Mouse (Mus musculus) stomach, postnatal 0 days (tissue): Measurements from ENCODE around the gene Abhd5. TPM values are rescaled to one million over a fixed set of nuclear protein-coding genes. Genes with fewer than 3 reads are reported as not detected.
A peak's percentile ranks its signal among the peaks of the same experiment; 100 is the strongest.

ENCODE experiments used
- ATAC-seq: fragments of 200-750 bp; cut with Nextera tagmentation; 2 replicates; pipeline ENCODE4 v1.8.0; 2017; ENCODE audit not compliant: low FRiP score, low TSS enrichment
- DNase-seq: peaks from one replicate; pipeline ENCODE4 v3.0.0-alpha.2; 2016; ENCODE audit warnings: low spot score
- H3K27ac ChIP-seq: fragments of 300-500 bp; sonication (generic); replicated peaks from 2 replicates; pipeline ENCODE4 v1.5.1; 2014; ENCODE audit warnings: mild to moderate bottlenecking, control low read depth
- H3K27me3 ChIP-seq: fragments of 300-500 bp; sonication (generic); 2 replicates; pipeline ENCODE4 v1.6.1; 2014; ENCODE audit warnings: low read length; ENCODE audit not compliant: control insufficient read depth, insufficient read depth
- H3K36me3 ChIP-seq: fragments of 300-500 bp; sonication (generic); 2 replicates; pipeline ENCODE4 v1.6.1; 2014; ENCODE audit warnings: low read length, mixed read lengths; ENCODE audit not compliant: control insufficient read depth, insufficient read depth
- H3K4me1 ChIP-seq: fragments of 300-500 bp; sonication (generic); replicated peaks from 2 replicates; pipeline ENCODE4 v1.6.1; 2014; ENCODE audit warnings: antibody characterized with exemption; ENCODE audit not compliant: control insufficient read depth, insufficient read depth
- H3K4me2 ChIP-seq: fragments of 300-500 bp; sonication (generic); replicated peaks from 2 replicates; pipeline ENCODE4 v1.6.1; 2014; ENCODE audit warnings: low read depth, mild to moderate bottlenecking, control low read depth, moderate library complexity
- H3K4me3 ChIP-seq: fragments of 300-500 bp; sonication (generic); 2 replicates; pipeline ENCODE4 v1.5.1; 2014; ENCODE audit warnings: low read depth, low read length, control low read depth
- H3K9ac ChIP-seq: fragments of 300-500 bp; sonication (generic); 2 replicates; pipeline ENCODE4 v1.6.1; 2014; ENCODE audit warnings: mild to moderate bottlenecking, low read length, control low read depth, mixed read lengths
- H3K9me3 ChIP-seq: fragments of 300-500 bp; sonication (generic); 2 replicates; pipeline ENCODE4 v1.6.1; 2016; ENCODE audit warnings: low read length; ENCODE audit not compliant: control insufficient read depth
- CTCF ChIP-seq: IDR thresholded peaks from 2 replicates; pipeline ENCODE4 v1.5.1; 2016; ENCODE audit warnings: antibody characterized with exemption, low read depth, mild to moderate bottlenecking, moderate library complexity
- EP300 ChIP-seq: optimal IDR thresholded peaks from 2 replicates; pipeline ENCODE3; 2016; ENCODE audit warnings: antibody characterized with exemption
- WGBS: fragments of 180-500 bp; shearing (Covaris S2); extraction: QIAGEN DNeasy Blood & Tissue Kit; methylation state at CpG from one replicate; pipeline ENCODE4 v1.1.7; 2014; 5-methylcytosine and 5-hydroxymethylcytosine counted together
- polyA plus RNA-seq: library from polyadenylated mRNA; unstranded; fragments of >200 nt; fragmentation: Nextera tagmentation; extraction: Ambion mirVana; gene quantifications from 2 replicates; pipeline ENCODE4 v1.2.1, GENCODE M21; 2015

Abhd5 gene
- polyA plus RNA-seq, 1 experiment from 2014 or later, result 39.4 TPM

GRCm38 (mm10) chr9:122350396-122351130 is 845 bp upstream of the Abhd5 start:
- Histone ChIP-seq H3K27me3 (no peaks in the 10 kb centered on the region), H3K36me3 (no peaks in the 10 kb centered on the region), H3K9me3 (no peaks in the 10 kb centered on the region), H3K4me2 (peak overlapping the region; percentile 72; the same call in 1 of the 2 replicates), H3K27ac (peak overlapping the region; percentile 91), H3K9ac (no peak overlapping the region), H3K4me1 (no peaks in the 10 kb centered on the region), H3K4me3 (0 out of 2 replicates have a peak overlapping the region, but pooled peaks have one; percentile 78)
- DNase-seq (no peak), ATAC-seq (no peak)
- WGBS, result 50% methylated on average over 7 of the region's 7 CpGs
- TF ChIP-seq EP300 (no peak), CTCF (no peak)

- no peak for DNase-seq
- under 1% methylated on average over 28 of the region's 30 CpGs for WGBS
- ATAC-seq, result no peak
Measured at GRCm38 (mm10) chr9:122352025-122352392, 601 bp downstream of the Abhd5 start.

GRCm38 (mm10) chr9:122352911-122353310 is 1.5 kb downstream of the Abhd5 start:
- ATAC-seq, result no peak
- no peak for DNase-seq
- no peak overlapping the region for H3K9ac ChIP-seq
- H3K9me3 ChIP-seq, result no peaks in the 10 kb centered on the region
- WGBS, result 78% methylated on average over 4 of the region's 4 CpGs
- H3K27ac ChIP-seq, result no peak overlapping the region
- H3K4me3 ChIP-seq, result peak overlapping the region; percentile 2; the same call in 1 of the 2 replicates
- TF ChIP-seq EP300 (no peak), CTCF (no peak)
- peak overlapping the region; percentile 32; the same call in 1 of the 2 replicates for H3K4me2 ChIP-seq
- no peaks in the 10 kb centered on the region for H3K4me1 ChIP-seq
- no peaks in the 10 kb centered on the region for H3K36me3 ChIP-seq
- H3K27me3 ChIP-seq, result no peaks in the 10 kb centered on the region

More at GRCm38 (mm10) chr9:122352025-122352392, 601 bp downstream of the Abhd5 start:
- H3K9ac ChIP-seq, result peak overlapping the region; percentile 95
- TF ChIP-seq EP300 (no peak), CTCF (no peak)
- H3K9me3 ChIP-seq, result no peaks in the 10 kb centered on the region
- peak overlapping the region; percentile 78 for H3K4me3 ChIP-seq
- H3K36me3 ChIP-seq, result no peaks in the 10 kb centered on the region
- H3K27me3 ChIP-seq, result no peaks in the 10 kb centered on the region
- peak overlapping the region; percentile 91 for H3K27ac ChIP-seq
- peak overlapping the region; percentile 72 for H3K4me2 ChIP-seq
- no peaks in the 10 kb centered on the region for H3K4me1 ChIP-seq

- H3K4me2 ChIP-seq, result no peak overlapping the region
- H3K9me3 ChIP-seq, result no peaks in the 10 kb centered on the region
- ATAC-seq, result no peak
- no peaks in the 10 kb centered on the region for H3K36me3 ChIP-seq
- H3K4me3 ChIP-seq, result no peak overlapping the region
- no peaks in the 10 kb centered on the region for H3K27me3 ChIP-seq
- no peaks in the 10 kb centered on the region for H3K4me1 ChIP-seq
- 72% methylated on average over 3 of the region's 3 CpGs for WGBS
- no peak for DNase-seq
- TF ChIP-seq EP300 (no peak), CTCF (no peak)
- no peak overlapping the region for H3K27ac ChIP-seq
- no peak overlapping the region for H3K9ac ChIP-seq
Measured at GRCm38 (mm10) chr9:122354240-122354639, 2.8 kb downstream of the Abhd5 start.

GRCm38 (mm10) chr9:122357073-122357472 is 5.7 kb downstream of the Abhd5 start:
- Histone ChIP-seq H3K9ac (no peak overlapping the region), H3K27ac (no peak overlapping the region), H3K27me3 (no peaks in the 10 kb centered on the region), H3K4me1 (no peaks in the 10 kb centered on the region), H3K4me3 (no peak overlapping the region), H3K9me3 (no peaks in the 10 kb centered on the region), H3K4me2 (no peak overlapping the region), H3K36me3 (no peaks in the 10 kb centered on the region)
- no peak for ATAC-seq
- 73% methylated on average over 1 of the region's 1 CpGs for WGBS
- no peak for DNase-seq
- TF ChIP-seq EP300 (no peak), CTCF (no peak)

- no peak for ATAC-seq
- peak overlapping the region; percentile 67 for H3K27ac ChIP-seq
- 43% methylated on average over 1 of the region's 1 CpGs for WGBS
Measured at GRCm38 (mm10) chr9:122357626-122358025, 6.2 kb downstream of the Abhd5 start.

More at GRCm38 (mm10) chr9:122357626-122358025, 6.2 kb downstream of the Abhd5 start:
- Histone ChIP-seq H3K36me3 (no peaks in the 10 kb centered on the region), H3K4me2 (no peak overlapping the region), H3K9ac (no peak overlapping the region), H3K9me3 (no peaks in the 10 kb centered on the region), H3K4me3 (no peak overlapping the region), H3K27me3 (no peaks in the 10 kb centered on the region), H3K4me1 (no peaks in the 10 kb centered on the region)
- TF ChIP-seq CTCF (no peak), EP300 (no peak)
- no peak for DNase-seq
